Mouse (Mus musculus) urinary bladder, postnatal 10 days (tissue): ENCODE data around the gene Lifr.

Experiments
- DNase-seq: peaks from one replicate; pipeline ENCODE4 v3.0.0; 2022; ENCODE audit warnings: low spot score

Lifr gene

DNA sequence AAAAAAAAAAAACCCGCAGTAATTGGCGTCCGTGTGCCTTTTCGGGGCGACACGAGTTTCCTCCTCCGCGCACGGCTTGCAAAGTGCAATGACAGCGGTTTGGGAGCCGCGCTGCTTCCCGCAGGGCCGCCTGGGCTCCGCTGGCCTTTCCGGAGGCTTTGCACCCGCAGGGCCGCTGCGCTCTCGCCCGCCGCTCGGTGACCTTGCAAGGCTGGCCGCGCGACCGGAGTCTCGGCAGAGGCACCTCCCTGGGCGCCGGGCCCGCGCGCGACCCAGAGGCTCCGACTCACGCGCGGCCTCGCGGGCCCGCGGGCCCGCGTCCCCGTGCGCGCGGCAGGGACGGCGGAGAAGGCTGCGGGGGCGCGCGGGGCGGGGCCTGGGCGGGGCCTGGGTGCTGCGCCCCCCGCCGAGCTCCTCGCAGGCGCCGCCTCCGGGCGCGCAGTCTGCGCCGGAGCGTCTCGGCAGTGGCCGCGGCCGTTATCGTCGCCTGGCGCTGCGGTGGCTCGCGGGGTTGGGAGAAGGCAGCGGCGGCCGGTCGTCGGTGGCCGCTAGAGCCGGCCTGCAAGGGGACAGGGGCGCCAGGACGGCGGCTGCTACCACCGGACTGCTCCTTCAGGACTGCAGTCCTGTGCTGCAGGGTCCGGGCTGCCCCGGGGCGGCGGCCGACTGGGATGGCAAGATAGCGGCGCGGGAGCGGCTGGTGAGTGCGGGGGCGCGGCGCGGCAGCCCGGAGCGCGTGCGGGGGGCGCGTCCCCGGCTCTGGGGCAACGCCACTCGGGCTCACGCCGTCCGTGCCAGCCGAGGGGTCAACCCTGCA, 38.9 kb downstream of the Lifr start:
- peak; percentile 39 for DNase-seq

DNA sequence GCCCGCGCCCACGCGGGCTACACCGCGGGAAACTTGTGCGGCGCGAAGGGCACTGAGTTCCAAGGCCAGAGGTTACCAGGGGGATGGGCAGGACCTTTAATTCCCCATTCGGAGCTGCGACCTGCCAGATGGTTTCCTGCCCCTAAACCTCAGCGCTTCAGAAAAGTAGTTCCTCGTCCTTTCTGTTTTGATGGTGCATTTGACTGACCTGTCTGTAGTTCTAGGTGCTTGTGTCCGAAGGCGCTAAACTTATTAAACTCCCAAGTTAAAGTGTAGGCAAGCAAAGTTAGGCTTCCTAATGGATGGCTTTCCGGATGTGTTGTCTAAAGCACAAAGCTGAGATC, 39.5 kb downstream of the Lifr start:
- DNase-seq, result no peak

DNA sequence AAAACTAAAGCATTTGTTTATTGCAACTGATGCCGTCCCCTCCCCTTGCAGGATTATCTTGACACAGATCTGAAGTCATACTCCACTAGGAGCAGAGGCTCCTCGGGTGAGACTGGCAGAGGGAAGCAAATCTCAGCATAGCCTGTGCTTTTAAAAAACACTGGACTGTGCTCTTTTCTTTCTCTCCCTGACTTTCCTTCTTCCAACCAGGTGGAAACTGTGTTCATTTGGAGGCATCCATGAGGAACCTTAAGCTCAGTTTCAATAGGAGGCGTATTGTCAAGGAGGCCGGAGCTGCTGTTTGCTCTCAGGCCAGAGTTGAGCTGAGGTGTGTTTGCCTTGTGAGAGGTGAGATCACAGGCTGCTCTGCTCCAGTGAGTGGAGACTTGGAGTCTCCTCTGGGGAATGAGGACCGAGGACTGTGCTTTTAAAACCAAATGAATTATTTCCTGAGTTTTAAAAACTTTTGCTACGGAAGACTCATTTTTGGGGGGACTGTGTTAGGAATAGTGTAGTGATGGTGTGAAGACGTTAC, 40.3 kb downstream of the Lifr start:
- no peak for DNase-seq

DNA sequence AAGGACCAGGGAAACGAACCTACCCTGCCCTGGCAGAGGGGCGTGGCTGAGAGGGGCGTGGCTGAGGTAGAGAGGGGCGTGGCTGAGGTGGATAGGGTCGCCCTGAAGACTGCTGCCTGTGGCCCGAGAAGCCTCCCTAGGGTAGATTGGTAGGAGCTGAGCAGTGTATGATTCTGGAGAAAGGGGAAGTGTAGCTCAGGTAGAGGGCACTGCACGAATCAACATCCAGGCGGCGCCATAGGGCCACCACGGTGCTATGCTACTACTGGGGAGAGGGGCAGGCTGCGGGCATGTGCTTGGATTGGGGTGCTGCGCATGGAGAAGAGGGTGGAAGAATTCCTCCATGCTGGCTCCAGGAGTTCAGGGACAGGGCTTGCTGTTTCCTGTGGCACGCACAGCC, 42.3 kb downstream of the Lifr start:
- no peak for DNase-seq

- DNase-seq, result no peak
Measured at GRCm38 (mm10) chr15:7134454-7135052, 44.1 kb downstream of the Lifr start.

DNA sequence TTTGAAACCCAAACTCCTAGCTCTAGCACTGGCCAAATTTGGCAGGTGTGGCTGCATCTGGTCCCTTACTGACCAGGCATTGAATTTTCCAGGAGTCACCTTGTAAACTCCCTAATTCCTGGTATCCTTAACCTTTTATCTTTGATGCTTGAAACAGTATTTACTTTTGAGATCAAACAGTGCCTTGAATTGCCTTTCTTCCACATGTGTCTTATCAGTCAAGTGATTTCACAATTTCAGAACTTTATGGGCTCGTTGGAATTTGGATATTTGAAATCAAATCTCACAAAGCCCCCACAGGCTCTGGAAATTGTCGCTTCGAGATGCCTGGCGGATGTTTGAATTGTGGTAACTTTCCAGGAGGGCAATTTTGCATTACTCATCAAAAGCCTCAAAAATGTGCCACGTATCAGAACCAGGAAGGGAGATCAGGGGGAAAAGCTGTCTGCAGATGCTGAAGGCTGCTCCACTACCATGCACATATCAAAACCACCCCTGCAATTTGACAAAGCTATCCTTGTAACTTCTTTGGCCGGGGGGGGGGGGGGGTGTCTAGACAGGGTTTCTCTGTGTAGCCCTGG, 45.7 kb downstream of the Lifr start:
- no peak for DNase-seq

DNA sequence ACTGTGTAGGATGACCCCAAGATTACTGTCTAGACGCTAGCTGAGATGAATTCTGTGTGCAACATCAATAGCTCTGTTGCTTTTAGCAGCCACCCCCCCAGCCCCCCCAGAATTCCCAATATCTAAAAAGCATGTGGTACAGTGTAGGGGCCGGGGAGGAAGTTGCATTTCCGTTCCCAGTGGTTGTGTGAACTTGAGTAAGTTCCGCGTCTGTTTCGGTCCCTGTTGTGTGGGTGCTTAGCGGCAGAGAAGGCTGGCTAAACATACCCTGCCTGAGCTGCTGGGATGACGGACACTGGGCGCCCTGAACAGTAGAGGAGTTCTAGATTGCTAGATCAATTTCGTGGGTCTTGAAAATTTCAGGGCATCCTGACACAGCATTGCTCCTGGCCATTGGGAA, 46.5 kb downstream of the Lifr start:
- no peak for DNase-seq

DNA sequence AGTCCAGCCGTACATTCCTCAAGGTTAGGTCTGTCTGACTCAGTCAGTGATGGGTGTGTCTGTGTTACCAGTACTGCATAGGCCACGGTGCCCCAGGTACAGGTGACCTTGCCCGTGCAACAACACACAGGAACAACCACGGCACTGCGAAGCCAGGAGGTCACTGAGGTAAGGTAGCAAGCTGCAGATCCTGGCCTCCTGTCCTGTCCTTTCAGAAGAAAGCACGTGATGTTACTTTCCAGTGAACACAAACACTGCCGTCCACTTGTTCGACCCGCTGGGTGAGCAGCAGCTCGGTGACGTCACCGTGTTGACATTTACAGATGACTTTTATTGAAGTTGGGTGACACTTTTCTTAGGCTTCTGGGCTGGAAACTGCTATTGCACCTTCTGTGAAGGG, 47.2 kb downstream of the Lifr start:
- DNase-seq, result no peak

DNA sequence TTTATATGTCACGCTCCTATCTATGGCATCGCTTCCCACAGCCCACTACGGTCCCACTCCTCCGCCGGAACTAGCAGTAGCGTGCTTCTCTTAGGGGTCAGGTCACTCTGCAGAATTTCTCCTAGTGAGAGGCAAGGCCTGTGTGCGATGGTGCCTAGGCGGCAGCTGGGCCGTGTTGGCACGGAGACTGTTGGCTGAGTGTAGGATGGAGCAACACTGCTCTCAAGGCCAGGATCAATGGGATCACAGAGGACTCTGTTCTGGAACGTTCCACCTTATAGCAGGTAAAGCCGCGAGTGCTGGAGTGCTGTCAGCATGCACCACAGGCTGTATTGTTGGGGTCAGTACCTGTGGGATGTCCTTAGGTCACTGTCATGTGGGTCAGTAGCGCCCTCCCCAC, 48.1 kb downstream of the Lifr start:
- DNase-seq, result no peak

- no peak for DNase-seq
Measured at GRCm38 (mm10) chr15:7140322-7140721, 49.9 kb downstream of the Lifr start.

DNA sequence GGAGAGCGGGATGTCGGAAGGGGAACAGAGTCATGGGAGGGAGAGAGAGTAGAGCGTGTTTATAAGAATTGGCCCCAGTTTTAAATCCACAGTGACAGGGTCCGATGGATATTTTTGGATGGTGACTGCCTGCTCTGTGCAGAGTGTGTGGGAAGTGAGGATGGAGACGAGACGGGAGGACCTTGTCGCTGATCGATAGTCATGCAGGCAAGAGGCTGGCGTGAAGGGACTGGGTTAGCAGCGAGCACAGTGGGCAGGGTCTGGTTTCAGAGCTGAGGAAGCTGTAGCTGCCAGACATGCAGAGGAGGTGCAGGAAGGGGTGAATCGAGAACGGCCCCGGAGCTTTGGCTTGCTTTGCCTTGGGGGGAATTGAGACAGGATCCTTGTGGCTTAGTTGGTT, 50.8 kb downstream of the Lifr start:
- DNase-seq, result no peak

DNA sequence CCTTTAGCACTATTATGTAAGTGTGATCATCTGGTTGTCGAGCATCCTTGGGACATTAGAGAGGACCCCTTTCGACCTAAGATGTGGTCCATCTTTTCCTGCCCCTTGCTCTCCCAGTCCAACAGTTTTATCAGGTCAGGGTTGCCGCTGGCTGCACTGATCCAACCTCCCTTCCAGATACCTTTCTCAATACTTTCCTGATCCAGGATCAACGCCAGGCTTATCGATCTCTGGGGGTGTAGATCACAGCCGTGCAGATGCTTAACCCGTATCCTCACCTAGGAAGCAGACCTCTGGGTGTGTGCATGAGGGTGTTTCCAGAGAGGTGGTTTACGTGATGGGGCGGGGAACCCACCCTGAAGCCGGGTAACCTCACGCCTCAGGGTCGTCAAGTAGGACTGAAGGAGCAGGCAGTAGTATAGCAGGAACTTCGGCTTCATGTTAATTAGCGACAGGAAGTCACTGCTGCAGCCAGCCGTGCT, 53.3 kb downstream of the Lifr start:
- DNase-seq, result no peak

GRCm38 (mm10) chr15:7144542-7144941, 54.1 kb downstream of the Lifr start:
- DNase-seq, result no peak

DNA sequence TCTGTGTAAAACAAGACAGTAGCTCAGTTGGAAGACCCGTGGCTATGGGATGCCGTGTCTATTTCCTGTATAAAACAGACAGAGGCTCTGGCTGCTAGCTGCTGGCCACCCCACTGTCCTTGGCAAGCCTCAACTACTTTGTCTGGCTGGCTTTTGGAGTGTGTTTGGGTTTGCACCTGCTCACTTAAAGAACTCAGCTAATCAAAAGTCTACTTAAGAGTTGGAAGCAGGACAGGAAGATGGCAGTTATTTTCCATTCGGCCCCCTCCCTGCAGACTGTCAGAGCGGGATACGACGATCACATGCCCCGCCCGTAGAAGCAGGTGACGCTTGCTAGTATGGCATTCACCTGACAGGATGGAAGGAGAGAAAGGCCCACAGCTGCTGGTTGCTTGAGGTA, 54.5 kb downstream of the Lifr start:
- DNase-seq, result no peak

- DNase-seq, result no peak
Measured at GRCm38 (mm10) chr15:7145555-7145954, 55.1 kb downstream of the Lifr start.

- DNase-seq, result no peak
Measured at GRCm38 (mm10) chr15:7146529-7146928, 56.1 kb downstream of the Lifr start.

- DNase-seq, result no peak
Measured at GRCm38 (mm10) chr15:7149796-7150195, 59.4 kb downstream of the Lifr start.

GRCm38 (mm10) chr15:7150591-7150990, 60.2 kb downstream of the Lifr start:
- DNase-seq, result no peak

- no peak for DNase-seq
Measured at GRCm38 (mm10) chr15:7152116-7152760, 61.8 kb downstream of the Lifr start.

- DNase-seq, result no peak
Measured at GRCm38 (mm10) chr15:7154010-7154736, 63.8 kb downstream of the Lifr start.

GRCm38 (mm10) chr15:7154737-7155090, 64.3 kb downstream of the Lifr start:
- DNase-seq, result no peak

DNA sequence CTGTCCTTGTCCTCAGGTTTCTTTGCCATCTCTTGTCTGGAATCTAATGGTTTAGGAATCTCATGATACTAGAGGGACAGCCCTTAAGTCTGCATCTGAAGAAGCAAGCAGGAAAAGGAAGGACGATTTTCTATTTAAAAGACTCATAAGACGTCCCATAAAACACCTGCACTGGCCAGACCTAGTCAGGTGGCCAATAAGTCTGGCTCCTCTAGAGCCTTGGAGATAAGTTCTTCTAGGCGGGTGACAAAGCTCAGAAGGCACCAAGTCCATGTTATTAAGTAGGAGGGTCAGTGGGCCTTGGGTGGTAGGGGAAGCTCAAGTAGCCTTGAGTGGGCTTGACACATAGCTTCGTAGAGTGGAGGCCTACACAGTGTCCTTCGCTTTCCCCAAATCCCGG, 67.2 kb downstream of the Lifr start:
- no peak for DNase-seq
